Mouse (Mus musculus): ENCODE measurements around the gene Fgfr1op2.

GRCm38 (mm10) chr6:146545289-146545865 is 31.6 kb upstream of the Fgfr1op2 start:
- TF ChIP-seq POLR2A (IDR thresholded peaks at IDR 0.05; ENCODE audit: borderline replicate concordance, insufficient read depth, low read length) (no peak), CTCF (IDR thresholded peaks at IDR 0.05; ENCODE audit: borderline replicate concordance, insufficient read depth, low read depth, low read length) (no peak)

Data from cerebellum, adult 2 months (tissue).